Mouse (Mus musculus): ENCODE data around the gene Rest.

The Rest gene

DNA sequence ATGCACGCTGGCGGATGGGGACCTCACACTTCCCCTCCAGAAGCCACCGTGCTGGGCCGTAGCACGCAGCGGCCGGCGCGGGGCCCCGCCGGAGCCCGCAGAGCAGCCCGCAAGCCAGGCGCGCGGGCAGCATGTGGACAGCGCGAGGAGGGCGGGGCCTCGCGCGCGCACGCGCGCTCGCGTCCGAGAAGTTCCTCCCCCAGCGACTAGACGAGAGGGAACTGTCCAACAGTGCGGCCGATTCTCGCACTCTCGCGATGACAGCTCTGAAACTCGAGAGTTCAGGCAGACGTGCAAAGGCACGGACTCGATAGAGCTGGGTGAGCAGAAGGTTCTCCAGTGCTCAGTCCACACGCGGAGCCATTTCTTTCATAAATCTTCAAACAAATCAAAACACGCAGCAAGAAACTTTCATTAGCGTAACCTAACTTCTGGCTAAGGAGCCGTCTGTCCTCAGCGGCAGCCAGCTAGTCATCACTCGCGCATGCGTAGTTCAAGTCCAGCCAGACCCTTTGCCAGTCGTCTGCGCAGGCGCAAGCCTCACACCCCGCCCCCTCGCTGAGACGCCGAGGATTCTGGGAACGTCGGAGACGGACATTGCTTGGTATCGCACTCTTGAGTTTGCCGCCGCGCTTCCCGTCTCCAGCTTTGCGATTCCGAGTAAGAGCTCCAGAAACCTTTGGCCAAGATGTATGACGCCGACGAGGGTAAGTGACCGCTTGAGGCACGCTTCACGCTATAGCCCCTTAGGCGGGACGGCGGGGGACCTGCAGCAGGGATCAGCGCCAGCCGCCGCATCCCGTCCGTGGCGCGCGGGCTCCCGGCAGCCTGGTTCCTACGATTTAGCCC is 44.9 kb downstream of the Rest start, which contains the start of the genes Noa1 and Polr2b:
Gene Noa1, minus strand, starts transcription at position 161 of the 849 bp plus-strand sequence.
Gene Polr2b, plus strand, starts transcription at position 224 of the 849 bp plus-strand sequence.
- DNase-seq (ENCODE audit: low spot score), result peak; percentile 99

DNA sequence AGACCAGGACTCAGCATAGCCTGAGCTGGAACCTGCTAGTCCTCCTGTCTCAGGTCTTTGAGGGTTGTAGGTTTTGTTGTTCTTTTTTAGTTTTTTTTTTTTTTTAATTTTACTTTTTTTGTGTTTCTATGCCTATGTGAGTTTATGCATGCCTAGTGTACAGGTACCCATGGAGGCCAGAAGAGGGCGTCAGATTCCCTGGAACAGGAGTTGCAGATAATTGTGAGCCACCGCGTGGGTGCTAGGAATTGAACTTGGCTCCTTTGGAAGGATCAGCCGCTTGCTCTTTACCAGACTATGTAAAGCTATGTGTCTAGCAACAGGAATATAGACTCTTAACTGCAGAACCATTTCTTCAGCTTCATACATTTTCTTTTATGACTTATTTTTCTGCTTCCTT is 48.9 kb downstream of the Rest start:
- DNase-seq (ENCODE audit: low spot score), result no peak

DNA sequence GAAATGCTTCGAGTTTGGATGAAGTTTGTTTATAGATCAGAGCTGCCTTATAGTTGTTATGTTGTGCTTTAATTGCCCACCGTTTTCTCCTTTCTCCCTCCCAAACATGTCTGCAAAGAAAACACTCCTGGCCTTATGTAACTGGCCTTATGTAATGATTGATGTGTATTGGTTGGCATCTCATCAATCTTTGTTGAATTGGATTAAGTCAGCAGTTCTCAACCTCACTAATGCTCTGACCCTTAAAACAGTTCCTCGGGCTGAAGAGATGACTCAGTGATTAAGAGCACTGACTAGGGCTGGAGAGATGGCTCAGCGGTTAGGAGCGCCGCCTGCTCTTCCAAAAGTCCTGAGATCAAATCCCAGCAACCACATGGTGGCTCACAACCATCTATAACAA is 49.7 kb downstream of the Rest start:
- no peak for DNase-seq (ENCODE audit: low spot score)

DNA sequence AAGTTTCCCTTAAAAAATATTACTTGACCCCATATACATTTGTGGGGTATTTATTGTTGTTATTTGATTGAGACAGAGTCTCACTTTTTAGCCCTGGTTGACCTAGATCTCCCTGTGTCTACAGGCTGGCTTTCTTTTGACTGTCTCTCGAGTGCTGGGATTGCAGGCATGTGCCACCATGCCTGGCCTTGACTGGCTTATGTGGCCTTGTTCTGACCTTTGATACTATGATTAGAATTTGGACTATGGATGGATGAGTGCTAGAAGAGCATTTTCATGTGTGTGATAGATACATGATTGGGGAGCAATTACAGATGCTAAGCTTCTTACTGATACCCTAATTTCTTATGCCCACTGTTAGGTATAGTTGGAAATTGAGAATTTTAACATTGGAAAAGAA is 59.6 kb downstream of the Rest start:
- DNase-seq (ENCODE audit: low spot score), result no peak

DNA sequence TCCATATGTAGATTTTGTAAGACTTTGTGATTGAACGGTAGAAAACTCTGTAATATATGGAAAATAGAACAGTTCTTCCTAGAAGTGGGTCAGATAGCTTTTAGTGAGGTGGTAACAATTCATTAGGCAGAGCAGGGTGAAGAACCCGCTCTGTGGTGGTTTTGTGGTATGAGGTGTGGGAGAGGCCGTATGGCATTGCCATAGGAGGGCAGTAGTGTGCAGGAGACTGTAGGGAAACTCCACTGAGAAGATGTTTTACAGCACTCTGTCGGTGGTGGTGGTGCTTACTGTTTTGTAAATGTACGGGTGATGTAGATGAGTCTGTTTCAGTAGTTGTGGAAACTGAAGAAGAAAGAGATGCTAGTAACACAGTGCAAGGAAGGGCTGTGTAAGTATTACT is 64.9 kb downstream of the Rest start:
- no peak for DNase-seq (ENCODE audit: low spot score)

Measured in testis, postnatal 10 days (tissue).